In genomic region chr1:42710234-42710633, GRCm38 (mm10) we compare ENCODE assay signal across 12 mouse cellular contexts. TPM values are rescaled to one million over a fixed set of nuclear protein-coding genes. Genes with fewer than 3 reads are reported as not detected.
A peak's percentile ranks its signal among the peaks of the same experiment; 100 is the strongest.
DNase-seq lines count a peak whose midpoint lies in the region; ATAC-seq and TF ChIP-seq lines count a peak whose summit lies in the region.
"Had no signal": no experiment of that assay in that cellular context is flagged by ENCODE, and none has a peak within 500 bp of the region (broad histone marks: within the 10 kb centered on the region; RNA-seq: fewer than 3 reads in every experiment).

No protein-coding gene starts in this region.

- H3K27ac ChIP-seq in kidney, embryonic 14.5 days (ENCODE audit: low read depth, low read length) = no peak overlapping the region
- H3K27ac ChIP-seq in forebrain, embryonic 12.5 days = peak overlapping the region; percentile 84
- no peak overlapping the region for H3K27ac ChIP-seq in hindbrain, embryonic 14.5 days
- no peak overlapping the region for H3K27ac ChIP-seq in midbrain, postnatal 0 days (ENCODE audit: low read depth, low read length)
- H3K27ac ChIP-seq: intestine, embryonic 15.5 days; limb, embryonic 15.5 days had no signal

- H3K4me1 ChIP-seq in kidney, embryonic 14.5 days (ENCODE audit: control insufficient read depth, insufficient read depth, low read length) = no peaks in the 10 kb centered on the region; the same call in 1 of the 2 replicates
- H3K4me1 ChIP-seq in forebrain, embryonic 12.5 days = peaks cover 80% of the 10 kb centered on the region
- peaks cover 45% of the 10 kb centered on the region for H3K4me1 ChIP-seq in hindbrain, embryonic 14.5 days (replicated peaks; ENCODE audit: control insufficient read depth, insufficient read depth, low read length)
- H3K4me1 ChIP-seq in midbrain, postnatal 0 days (ENCODE audit: insufficient read depth, low read length) = peaks cover 13% of the 10 kb centered on the region; the same call in 1 of the 2 replicates

- intact Hi-C loops in left cerebral cortex, postnatal 10 days (cut with DNase I) = loop anchor here (5.0 to 10.0 kb wide), 3 partner anchors 1435 to 1825 kb away; no protein-coding TSS in a partner anchor

- H3K9ac ChIP-seq in kidney, embryonic 14.5 days (ENCODE audit: low read depth, low read length) = no peak overlapping the region
- peak overlapping the region; percentile 81 for H3K9ac ChIP-seq in forebrain, embryonic 12.5 days
- H3K9ac ChIP-seq in hindbrain, embryonic 14.5 days = peak overlapping the region; percentile 4; the same call in 1 of the 2 replicates
- H3K9ac ChIP-seq in midbrain, postnatal 0 days (replicated peaks; ENCODE audit: low read length, poor library complexity, severe bottlenecking) = no peak overlapping the region
- H3K9ac ChIP-seq: heart, embryonic 12.5 days; intestine, embryonic 15.5 days; limb, embryonic 15.5 days had no signal

- no peaks in the 10 kb centered on the region for H3K9me3 ChIP-seq in kidney, embryonic 14.5 days (ENCODE audit: control insufficient read depth, low read length)
- H3K9me3 ChIP-seq in forebrain, embryonic 12.5 days = no peaks in the 10 kb centered on the region
- no peaks in the 10 kb centered on the region for H3K9me3 ChIP-seq in hindbrain, embryonic 14.5 days (ENCODE audit: control insufficient read depth, low read length)
- H3K9me3 ChIP-seq in midbrain, postnatal 0 days (ENCODE audit: low read length) = no peaks in the 10 kb centered on the region
- H3K9me3 ChIP-seq: heart, embryonic 12.5 days; intestine, embryonic 15.5 days; limb, embryonic 15.5 days had no signal

- H3K36me3 ChIP-seq in kidney, embryonic 14.5 days (ENCODE audit: control insufficient read depth, insufficient read depth, low read length) = no peaks in the 10 kb centered on the region
- H3K36me3 ChIP-seq in forebrain, embryonic 12.5 days (replicated peaks) = peaks cover 17% of the 10 kb centered on the region; the same call in 1 of the 2 replicates
- no peaks in the 10 kb centered on the region for H3K36me3 ChIP-seq in hindbrain, embryonic 14.5 days (replicated peaks; ENCODE audit: control insufficient read depth, insufficient read depth)
- H3K36me3 ChIP-seq in midbrain, postnatal 0 days (ENCODE audit: insufficient read depth, low read length) = no peaks in the 10 kb centered on the region
- H3K36me3 ChIP-seq: heart, embryonic 12.5 days; intestine, embryonic 15.5 days; limb, embryonic 15.5 days had no signal

- 18% methylated on average over 4 of the region's 4 CpGs for WGBS in kidney, embryonic 14.5 days
- 12% methylated on average over 4 of the region's 4 CpGs for WGBS in forebrain, embryonic 12.5 days
- WGBS in hindbrain, embryonic 14.5 days = 22% methylated on average over 4 of the region's 4 CpGs
- WGBS in midbrain, postnatal 0 days = 30% methylated on average over 4 of the region's 4 CpGs

- TF ChIP-seq CTCF in midbrain, postnatal 0 days (IDR thresholded peaks at IDR 0.05) = no peak

- ATAC-seq in kidney, embryonic 14.5 days (ENCODE audit: low FRiP score, low TSS enrichment) = no peak
- no peak for ATAC-seq in forebrain, embryonic 12.5 days (ENCODE audit: low FRiP score)
- ATAC-seq in hindbrain, embryonic 14.5 days (ENCODE audit: low FRiP score) = no peak
- no peak for ATAC-seq in midbrain, postnatal 0 days (ENCODE audit: low FRiP score)
- no peak for ATAC-seq in monocyte, adult 5-6 weeks (replicated peaks; ENCODE audit: insufficient number of reproducible peaks, low FRiP score, low TSS enrichment, poor library complexity, severe bottlenecking)
- no peak for ATAC-seq in erythroid progenitor cell, adult 5-6 weeks (replicated peaks; ENCODE audit: low FRiP score, poor library complexity, severe bottlenecking)
- ATAC-seq: intestine, embryonic 15.5 days had no signal

- peaks cover 84% of the 10 kb centered on the region for H3K27me3 ChIP-seq in kidney, embryonic 14.5 days (ENCODE audit: control insufficient read depth, insufficient read depth, low read length)
- peaks cover 29% of the 10 kb centered on the region for H3K27me3 ChIP-seq in forebrain, embryonic 12.5 days
- no peaks in the 10 kb centered on the region for H3K27me3 ChIP-seq in hindbrain, embryonic 14.5 days (ENCODE audit: control insufficient read depth, insufficient read depth, low read length)
- 0 out of 2 replicates have a peak, but pooled peaks cover 3% of the 10 kb centered on the region for H3K27me3 ChIP-seq in midbrain, postnatal 0 days (ENCODE audit: insufficient read depth, low read length)

- H3K4me3 ChIP-seq in kidney, embryonic 14.5 days (ENCODE audit: low read length) = no peak overlapping the region
- H3K4me3 ChIP-seq in forebrain, embryonic 12.5 days (replicated peaks) = peak overlapping the region; percentile 56
- H3K4me3 ChIP-seq in hindbrain, embryonic 14.5 days (replicated peaks; ENCODE audit: low read length) = peak overlapping the region; percentile 47; the same call in 1 of the 2 replicates
- no peak overlapping the region for H3K4me3 ChIP-seq in midbrain, postnatal 0 days (ENCODE audit: low read depth, low read length)
- H3K4me3 ChIP-seq: heart, embryonic 12.5 days; intestine, embryonic 15.5 days; limb, embryonic 15.5 days had no signal

- no peak for DNase-seq in kidney, postnatal 25 days
- DNase-seq in hindbrain, embryonic 14.5 days (ENCODE audit: low spot score) = no peak
- no peak for DNase-seq in midbrain, postnatal 0 days (ENCODE audit: low spot score)
- no peak for DNase-seq in left cerebral cortex, postnatal 10 days (ENCODE audit: extremely low spot score in 1 of 2, low spot score in 2 of 2)
- DNase-seq: cerebellum, adult 2 months had no signal

- 0 out of 2 replicates have a peak overlapping the region, but pooled peaks have one; percentile 1 for H3K4me2 ChIP-seq in kidney, embryonic 14.5 days (replicated peaks; ENCODE audit: low read depth, low read length)
- H3K4me2 ChIP-seq in forebrain, embryonic 12.5 days = peak overlapping the region; percentile 72
- peak overlapping the region; percentile 79 for H3K4me2 ChIP-seq in hindbrain, embryonic 14.5 days (replicated peaks)
- H3K4me2 ChIP-seq in midbrain, postnatal 0 days (ENCODE audit: low read depth, low read length, poor library complexity, severe bottlenecking) = peak overlapping the region; percentile 79; the same call in 1 of the 2 replicates
- H3K4me2 ChIP-seq: heart, embryonic 12.5 days; intestine, embryonic 15.5 days; limb, embryonic 15.5 days had no signal

RNA-seq across cellular contexts. Expression of gene Pou3f3, which starts 14.7 kb away (rescaled TPM):
- polyA plus RNA-seq in kidney, embryonic 14.5 days (2014; fragmentation: Nextera tagmentation; extraction: Ambion mirVana) = 8.5 and 8.8 TPM in 2 replicates
- polyA plus RNA-seq in forebrain, embryonic 12.5 days (2016; fragmentation: Nextera tagmentation; extraction: Ambion mirVana) = 38.2 and 46.0 TPM in 2 replicates
- polyA plus RNA-seq in hindbrain, embryonic 14.5 days (2014; fragmentation: Nextera tagmentation; extraction: Ambion mirVana) = 10.6 and 11.5 TPM in 2 replicates
- total RNA-seq in midbrain, postnatal 0 days (2014; rRNA removed) = 45.2 and 48.4 TPM in 2 replicates
- polyA plus RNA-seq in midbrain, postnatal 0 days (2015; fragmentation: Nextera tagmentation; extraction: Ambion mirVana) = 11.5 and 12.0 TPM in 2 replicates
- 10 to 100 TPM; 57.3 to 66.7 TPM for total RNA-seq in left cerebral cortex, postnatal 10 days (2021)
- total RNA-seq in monocyte, adult 5-6 weeks (2017) = not detected in 3 replicates
- not detected in 2 replicates for total RNA-seq in erythroid progenitor cell, adult 5-6 weeks (2015; ENCODE audit: low replicate concordance)
- not detected in 2 replicates for total RNA-seq in erythroid progenitor cell, adult 5-6 weeks (2017; ENCODE audit: low replicate concordance)

Comparison
In these comparisons a context has a peak if more than half of its experiments do, and no peak if none do; other contexts are left out.
1. H3K4me2 ChIP-seq: peak in every context shown above with its lines; median percentile 79 in hindbrain, embryonic 14.5 days; 79 in midbrain, postnatal 0 days; 72 in forebrain, embryonic 12.5 days; 1 in kidney, embryonic 14.5 days.
2. H3K4me3 ChIP-seq: peak in forebrain, embryonic 12.5 days (single experiment) and hindbrain, embryonic 14.5 days (single experiment); none in kidney, embryonic 14.5 days (single experiment) and midbrain, postnatal 0 days (single experiment).
3. H3K9ac ChIP-seq: peak in forebrain, embryonic 12.5 days (single experiment) and hindbrain, embryonic 14.5 days (single experiment); none in kidney, embryonic 14.5 days (single experiment) and midbrain, postnatal 0 days (single experiment).
4. RNA of gene Pou3f3, which starts 14.7 kb away (total RNA-seq): 57.3 to 66.7 TPM in left cerebral cortex, postnatal 10 days and 45.2 to 48.4 TPM in midbrain, postnatal 0 days; not detected in monocyte, adult 5-6 weeks and not detected in erythroid progenitor cell, adult 5-6 weeks; every median in the first group is over 10 times any median in the second.